Mouse (Mus musculus): ENCODE data around the gene 6430550D23Rik.

GRCm38 (mm10) chr2:156047929-156048328, 40.2 kb upstream of the 6430550D23Rik start:
- no peak for TF ChIP-seq POLR2A (IDR thresholded peaks at IDR 0.05; ENCODE audit: borderline replicate concordance, extremely low read depth, low read depth, low read length)
- no peak for TF ChIP-seq CTCF (IDR thresholded peaks at IDR 0.05; ENCODE audit: insufficient read depth, low read length)

Measured in lung, adult 2 months (tissue).